Mouse (Mus musculus) liver, embryonic 16.5 days (tissue): ENCODE results near the gene Vpreb3. TPM values are rescaled to one million over a fixed set of nuclear protein-coding genes. Genes with fewer than 3 reads are reported as not detected.

Experiments used
- ATAC-seq: fragments of 200-750 bp; cut with Nextera tagmentation; 2 replicates; pipeline ENCODE4 v1.8.0; 2017; ENCODE audit warnings: low read depth, mild to moderate bottlenecking, moderate number of reproducible peaks, moderate library complexity
- H3K27ac ChIP-seq: fragments of 300-500 bp; sonication (generic); 2 replicates; pipeline ENCODE4 v1.5.1; 2014; ENCODE audit warnings: mild to moderate bottlenecking, low read length
- H3K27me3 ChIP-seq: fragments of 300-500 bp; sonication (generic); 2 replicates; pipeline ENCODE4 v1.6.1; 2014; ENCODE audit warnings: low read depth, low read length, mixed read lengths; ENCODE audit not compliant: control insufficient read depth, insufficient read depth
- H3K36me3 ChIP-seq: fragments of 300-500 bp; sonication (generic); 2 replicates; pipeline ENCODE4 v1.6.1; 2014; ENCODE audit warnings: mild to moderate bottlenecking; ENCODE audit not compliant: control insufficient read depth, insufficient read depth
- H3K4me1 ChIP-seq: fragments of 300-500 bp; sonication (generic); 2 replicates; pipeline ENCODE4 v1.6.1; 2014; ENCODE audit warnings: low read depth, low read length, mixed read lengths; ENCODE audit not compliant: control insufficient read depth
- H3K4me2 ChIP-seq: fragments of 300-500 bp; sonication (generic); 2 replicates; pipeline ENCODE4 v1.6.1; 2014; ENCODE audit warnings: low read depth, low read length, mixed read lengths
- H3K4me3 ChIP-seq: fragments of 300-500 bp; sonication (generic); 2 replicates; pipeline ENCODE4 v1.5.1; 2014; ENCODE audit warnings: low read depth, mild to moderate bottlenecking, low read length
- H3K9ac ChIP-seq: fragments of 300-500 bp; sonication (generic); 2 replicates; pipeline ENCODE4 v1.6.1; 2014; ENCODE audit warnings: low read depth, low read length
- H3K9me3 ChIP-seq: fragments of 300-500 bp; sonication (generic); replicated peaks from 2 replicates; pipeline ENCODE4 v1.6.1; 2016; ENCODE audit warnings: low read length; ENCODE audit not compliant: control insufficient read depth
- WGBS: fragments of 180-500 bp; shearing (Covaris S2); extraction: QIAGEN DNeasy Blood & Tissue Kit; methylation state at CpG from one replicate; pipeline ENCODE4 v1.1.7; 2014; ENCODE audit not compliant: insufficient replicate concordance; 5-methylcytosine and 5-hydroxymethylcytosine counted together
- polyA plus RNA-seq: library from polyadenylated mRNA; unstranded; fragments of >200 nt; fragmentation: Nextera tagmentation; extraction: Ambion mirVana; gene quantifications from 2 replicates; pipeline ENCODE4 v1.2.1, GENCODE M21; 2015

Vpreb3 gene
- 15.0 and 17.5 TPM in 2 replicates for polyA plus RNA-seq

- H3K9ac ChIP-seq: no peak within 1 kb of the TSS
- ATAC-seq: no peak
- peaks cover 16% of the 10 kb centered on the region for H3K4me1 ChIP-seq
- no peaks in the 10 kb centered on the region for H3K9me3 ChIP-seq
- no peak within 1 kb of the TSS for H3K27ac ChIP-seq
- no peak within 1 kb of the TSS for H3K4me3 ChIP-seq
- H3K27me3 ChIP-seq: no peaks in the 10 kb centered on the region; the same call in 1 of the 2 replicates
- 64% methylated on average over 15 of the region's 15 CpGs for WGBS
- H3K4me2 ChIP-seq: no peak within 1 kb of the TSS
- H3K36me3 ChIP-seq: no peaks in the 10 kb centered on the region
Measured at GRCm38 (mm10) chr10:75942736-75943477, at the start of gene Vpreb3. Gene Vpreb3, plus strand, starts transcription at chr10:75943057.

- 1% methylated on average over 51 of the region's 51 CpGs for WGBS
- H3K9ac ChIP-seq: peak within 1 kb of the TSS; percentile 22; the same call in 1 of the 2 replicates
Measured at GRCm38 (mm10) chr10:75893089-75893750, 49.6 kb upstream of the Vpreb3 start, which contains the start of gene Derl3. Gene Derl3, plus strand, starts transcription at chr10:75893413.

GRCm38 (mm10) chr10:75894601-75895000, 48.3 kb upstream of the Vpreb3 start:
- H3K36me3 ChIP-seq: peaks cover 19% of the 10 kb centered on the region
- no peak overlapping the region for H3K9ac ChIP-seq
- H3K9me3 ChIP-seq: no peaks in the 10 kb centered on the region
- peaks cover 13% of the 10 kb centered on the region for H3K4me1 ChIP-seq
- no peak for ATAC-seq
- no peaks in the 10 kb centered on the region for H3K27me3 ChIP-seq
- no peak overlapping the region for H3K4me2 ChIP-seq
- H3K27ac ChIP-seq: no peak overlapping the region
- no peak overlapping the region for H3K4me3 ChIP-seq
- 73% methylated on average over 6 of the region's 6 CpGs for WGBS

More at GRCm38 (mm10) chr10:75893089-75893750, 49.6 kb upstream of the Vpreb3 start, which contains the start of gene Derl3:
- Histone ChIP-seq H3K4me2 (peak within 1 kb of the TSS; percentile 75), H3K36me3 (peaks cover 19% of the 10 kb centered on the region), H3K27me3 (no peaks in the 10 kb centered on the region), H3K27ac (no peak within 1 kb of the TSS), H3K9me3 (no peaks in the 10 kb centered on the region), H3K4me3 (peak within 1 kb of the TSS; percentile 51), H3K4me1 (peaks cover 13% of the 10 kb centered on the region)
- peak; percentile 100 for ATAC-seq

GRCm38 (mm10) chr10:75895730-75896129, 47.1 kb upstream of the Vpreb3 start:
- Histone ChIP-seq H3K4me2 (no peak overlapping the region), H3K36me3 (peaks cover 24% of the 10 kb centered on the region), H3K27ac (no peak overlapping the region), H3K9me3 (no peaks in the 10 kb centered on the region), H3K4me3 (no peak overlapping the region), H3K4me1 (peaks cover 13% of the 10 kb centered on the region), H3K9ac (no peak overlapping the region), H3K27me3 (no peaks in the 10 kb centered on the region)
- no peak for ATAC-seq
- WGBS: 84% methylated on average over 5 of the region's 5 CpGs

GRCm38 (mm10) chr10:75896208-75896607, 46.6 kb upstream of the Vpreb3 start:
- H3K36me3 ChIP-seq: peaks cover 25% of the 10 kb centered on the region
- 77% methylated on average over 1 of the region's 1 CpGs for WGBS
- no peaks in the 10 kb centered on the region for H3K9me3 ChIP-seq
- no peak overlapping the region for H3K4me3 ChIP-seq
- no peak overlapping the region for H3K9ac ChIP-seq
- no peak overlapping the region for H3K4me2 ChIP-seq
- no peaks in the 10 kb centered on the region for H3K27me3 ChIP-seq
- H3K4me1 ChIP-seq: peaks cover 13% of the 10 kb centered on the region
- no peak for ATAC-seq
- no peak overlapping the region for H3K27ac ChIP-seq

- ATAC-seq: no peak
- H3K4me1 ChIP-seq: peaks cover 13% of the 10 kb centered on the region
- H3K36me3 ChIP-seq: peaks cover 26% of the 10 kb centered on the region
Measured at GRCm38 (mm10) chr10:75897373-75897772, 45.5 kb upstream of the Vpreb3 start.

GRCm38 (mm10) chr10:75898039-75898564, 44.8 kb upstream of the Vpreb3 start:
- Histone ChIP-seq H3K9me3 (no peaks in the 10 kb centered on the region), H3K27me3 (no peaks in the 10 kb centered on the region), H3K4me2 (no peak overlapping the region), H3K27ac (no peak overlapping the region), H3K9ac (no peak overlapping the region), H3K36me3 (peaks cover 33% of the 10 kb centered on the region), H3K4me1 (peaks cover 7% of the 10 kb centered on the region), H3K4me3 (no peak overlapping the region)
- 71% methylated on average over 6 of the region's 6 CpGs for WGBS
- no peak for ATAC-seq

More at GRCm38 (mm10) chr10:75897373-75897772, 45.5 kb upstream of the Vpreb3 start:
- 49% methylated on average over 6 of the region's 6 CpGs for WGBS
- Histone ChIP-seq H3K27me3 (no peaks in the 10 kb centered on the region), H3K4me2 (no peak overlapping the region), H3K27ac (no peak overlapping the region), H3K9me3 (no peaks in the 10 kb centered on the region), H3K9ac (no peak overlapping the region), H3K4me3 (no peak overlapping the region)

GRCm38 (mm10) chr10:75898846-75899245, 44.0 kb upstream of the Vpreb3 start:
- H3K4me1 ChIP-seq: no peaks in the 10 kb centered on the region; the same call in 1 of the 2 replicates
- H3K9ac ChIP-seq: no peak overlapping the region
- no peak overlapping the region for H3K27ac ChIP-seq
- H3K27me3 ChIP-seq: no peaks in the 10 kb centered on the region
- H3K36me3 ChIP-seq: peaks cover 40% of the 10 kb centered on the region
- no peak overlapping the region for H3K4me2 ChIP-seq
- no peak overlapping the region for H3K4me3 ChIP-seq
- no peaks in the 10 kb centered on the region for H3K9me3 ChIP-seq
- ATAC-seq: no peak
- 55% methylated on average over 3 of the region's 3 CpGs for WGBS
